Mouse (Mus musculus) ovary, postnatal 10 days (tissue): Measurements from ENCODE around the gene Wtap.
"Not testable (repeated sequence)": the region's sequence is repeated elsewhere in the genome, so short reads cannot be mapped to it uniquely, and the experiment has no call there.

ENCODE experiments used
- DNase-seq: peaks from one replicate; pipeline ENCODE4 v3.0.0; 2022; ENCODE audit warnings: low spot score

The Wtap gene

DNA sequence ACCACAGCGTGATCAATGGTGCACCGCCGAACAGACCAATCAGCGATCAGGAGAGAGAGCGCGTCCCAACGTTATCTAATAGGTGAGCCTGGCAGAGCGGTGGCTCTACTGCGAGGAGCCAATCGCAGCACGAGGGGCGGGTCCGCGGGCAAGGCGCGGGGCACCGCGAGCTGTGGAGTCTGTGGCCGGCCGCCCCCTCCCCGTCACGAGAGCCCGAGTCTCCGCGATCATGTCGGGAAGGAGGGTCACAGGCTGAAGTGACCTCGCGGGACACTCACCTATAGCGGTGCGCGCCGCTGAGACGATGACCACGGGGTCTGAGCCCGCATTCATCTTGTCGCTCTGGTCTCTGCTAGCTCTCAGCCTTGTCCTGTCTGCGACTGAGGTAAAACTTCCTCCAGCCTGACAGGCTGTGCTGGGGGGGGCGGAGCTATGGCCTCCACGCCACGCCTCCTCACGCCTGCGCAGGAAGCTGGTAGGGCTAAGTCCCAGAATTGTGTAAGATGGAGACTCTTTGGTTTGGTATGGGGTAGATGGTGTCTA, 33.6 kb downstream of the Wtap start, which contains the start of gene Acat2:
TSS of gene Acat2 (minus strand) at position 417 of the 543 bp plus-strand sequence.
- peak; percentile 88 for DNase-seq

DNA sequence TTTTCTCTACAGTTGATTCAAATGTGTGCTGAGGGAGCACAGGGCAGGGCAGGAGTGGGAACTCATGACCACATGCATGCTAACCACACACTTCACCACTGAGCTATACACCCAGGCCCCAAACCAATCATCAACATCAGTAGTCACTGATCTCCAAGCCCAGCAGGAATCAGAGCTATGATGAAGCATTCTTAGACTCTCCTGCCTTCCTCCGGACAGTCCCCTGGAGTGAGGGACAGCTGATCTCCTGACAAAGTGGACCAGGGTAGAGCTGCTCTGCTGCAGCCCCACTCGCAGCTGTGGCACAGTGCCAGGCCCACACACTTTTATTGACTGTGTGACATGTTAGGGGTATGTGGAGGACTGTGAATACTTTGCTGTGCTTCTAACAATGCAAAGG, 34.6 kb downstream of the Wtap start:
- not testable (repeated sequence) for DNase-seq

GRCm38 (mm10) chr17:12956664-12957063, 37.3 kb downstream of the Wtap start:
- no peak for DNase-seq

DNA sequence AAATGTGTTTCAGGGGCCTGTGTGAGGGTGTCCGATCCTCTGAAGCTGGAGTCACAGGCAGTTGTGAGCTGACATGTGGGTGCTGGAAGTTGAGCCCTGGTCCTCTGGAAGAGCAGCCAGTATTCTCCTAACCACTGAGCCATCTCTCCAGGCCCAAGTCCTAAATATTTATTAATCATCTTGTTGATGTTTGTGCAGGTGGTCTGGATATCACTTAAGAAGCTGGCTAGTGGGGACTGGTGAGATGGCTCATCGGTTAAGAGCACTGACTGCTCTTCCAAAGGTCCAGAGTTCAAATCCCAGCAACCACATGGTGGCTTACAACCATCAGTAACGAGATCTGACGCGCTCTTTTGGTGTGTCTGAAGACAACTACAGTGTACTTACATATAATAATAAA, 44.3 kb downstream of the Wtap start:
- DNase-seq, result no peak

- no peak for DNase-seq
These were observed 51.4 kb downstream of the Wtap start for GRCm38 (mm10) chr17:12942459-12943162.

DNA sequence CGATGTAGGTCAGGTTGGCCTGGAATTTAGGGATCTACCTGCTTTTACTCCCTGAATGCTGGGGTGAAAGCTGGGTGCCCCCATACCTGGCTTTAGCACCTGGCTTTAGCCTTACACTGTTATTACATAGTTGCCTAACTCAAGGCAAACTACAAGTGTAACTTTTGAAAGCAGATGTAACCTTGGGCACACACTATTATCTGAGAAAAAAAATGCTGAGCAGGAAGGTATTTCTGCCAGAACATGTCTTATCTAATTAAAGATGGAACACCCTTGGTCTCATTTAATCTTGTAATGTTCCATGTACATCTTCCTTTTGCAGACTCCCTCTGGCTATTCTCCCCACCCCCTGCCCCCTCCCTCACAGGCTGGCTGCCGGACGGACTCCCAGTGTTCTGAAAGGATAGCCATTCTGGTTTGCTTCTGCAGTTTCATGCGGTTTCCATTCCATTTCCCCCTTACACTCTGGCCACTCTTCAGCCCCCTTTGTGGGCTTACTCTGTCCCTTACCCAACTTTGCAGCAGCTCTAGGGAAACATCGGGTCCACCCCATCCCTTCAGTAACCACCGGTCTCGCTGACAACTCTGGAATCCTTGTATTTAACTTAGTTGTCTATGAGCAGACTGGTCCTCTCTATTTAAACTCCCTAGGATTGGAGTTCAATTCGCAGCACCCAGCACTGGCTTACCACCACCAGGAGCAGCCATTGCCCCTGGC, 52.3 kb downstream of the Wtap start:
- DNase-seq, result no peak

DNA sequence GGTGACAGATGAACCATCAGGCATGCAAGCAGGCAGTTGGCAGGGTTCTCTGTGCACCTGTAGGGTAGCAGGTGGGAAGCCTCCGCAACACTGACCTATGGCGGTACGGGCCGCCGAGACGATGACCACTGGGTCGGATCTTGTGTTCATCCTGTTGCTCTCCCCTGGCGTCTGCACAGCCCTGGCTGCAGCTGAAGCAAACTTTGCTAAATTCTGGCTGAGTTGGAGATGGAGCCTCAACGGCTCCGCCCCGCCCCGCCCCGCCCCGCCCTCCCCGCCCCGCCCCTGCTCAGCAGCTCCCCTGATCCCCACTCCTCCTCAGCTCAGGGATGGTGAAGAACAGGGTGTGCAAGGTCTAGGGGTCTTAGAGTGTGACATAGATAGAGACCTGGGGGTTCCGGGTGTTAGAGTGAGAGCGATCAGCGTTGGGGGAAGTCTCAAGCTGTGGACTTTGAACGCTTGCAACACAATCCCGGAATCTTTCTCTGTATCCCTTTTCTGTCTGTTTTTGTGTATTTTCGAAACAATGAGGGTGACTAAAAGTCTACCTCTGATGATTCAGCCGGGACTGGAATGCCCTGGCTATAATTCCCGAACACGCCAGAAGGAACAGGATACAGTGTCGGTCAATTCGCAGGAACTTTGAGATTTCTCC, 53.7 kb downstream of the Wtap start, which contains the start of gene Acat3:
TSS of gene Acat3 (minus strand) at position 450 of the 655 bp plus-strand sequence.
- DNase-seq, result no peak

DNA sequence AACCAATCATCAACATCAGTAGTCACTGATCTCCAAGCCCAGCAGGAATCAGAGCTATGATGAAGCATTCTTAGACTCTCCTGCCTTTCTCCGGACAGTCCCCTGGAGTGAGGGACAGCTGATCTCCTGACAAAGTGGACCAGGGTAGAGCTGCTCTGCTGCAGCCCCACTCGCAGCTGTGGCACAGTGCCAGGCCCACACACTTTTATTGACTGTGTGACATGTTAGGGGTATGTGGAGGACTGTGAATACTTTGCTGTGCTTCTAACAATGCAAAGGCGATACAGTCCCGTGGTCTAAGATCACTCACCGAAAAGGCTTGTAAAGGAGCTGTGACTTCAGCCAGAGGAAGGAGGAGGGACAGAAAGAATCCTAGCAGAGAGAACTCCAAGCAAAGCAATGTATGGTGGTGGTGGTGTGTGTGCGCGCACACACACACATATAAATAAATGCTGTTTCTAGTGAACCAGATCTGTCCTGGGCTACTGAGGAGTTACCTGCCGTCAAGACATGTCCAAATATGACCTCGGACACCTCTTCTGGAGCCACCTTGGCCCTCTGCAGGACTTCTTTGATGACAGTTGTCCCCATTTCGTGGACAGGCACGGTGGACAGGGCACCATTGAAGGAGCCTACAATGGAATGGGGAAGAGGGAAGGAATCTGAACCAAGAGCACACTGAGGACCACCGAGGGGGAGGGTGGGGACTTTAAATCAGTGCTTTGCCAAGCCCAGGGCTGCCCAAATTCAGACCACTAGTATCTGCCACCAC, 54.4 kb downstream of the Wtap start:
- DNase-seq, result not testable (repeated sequence)

DNA sequence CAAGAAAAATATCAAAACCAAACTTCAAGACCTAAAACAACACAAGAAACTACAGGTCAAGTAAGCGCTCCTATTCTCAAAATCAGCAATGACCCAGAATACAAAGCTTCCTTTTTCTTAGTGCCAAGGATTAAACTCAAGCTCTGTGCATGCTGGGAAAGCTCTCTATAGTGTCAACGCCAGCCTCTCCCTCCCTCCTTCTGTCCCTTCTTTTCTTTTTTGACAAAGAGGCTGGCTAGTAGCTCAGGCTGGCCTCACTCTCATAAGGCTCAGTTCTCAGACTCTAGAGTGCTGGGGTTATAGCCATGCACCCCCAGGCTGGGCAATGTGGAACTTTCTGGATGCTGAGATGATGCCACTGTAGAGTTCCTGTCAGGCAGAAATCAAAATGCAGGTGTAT, 55.9 kb downstream of the Wtap start:
- no peak for DNase-seq

DNA sequence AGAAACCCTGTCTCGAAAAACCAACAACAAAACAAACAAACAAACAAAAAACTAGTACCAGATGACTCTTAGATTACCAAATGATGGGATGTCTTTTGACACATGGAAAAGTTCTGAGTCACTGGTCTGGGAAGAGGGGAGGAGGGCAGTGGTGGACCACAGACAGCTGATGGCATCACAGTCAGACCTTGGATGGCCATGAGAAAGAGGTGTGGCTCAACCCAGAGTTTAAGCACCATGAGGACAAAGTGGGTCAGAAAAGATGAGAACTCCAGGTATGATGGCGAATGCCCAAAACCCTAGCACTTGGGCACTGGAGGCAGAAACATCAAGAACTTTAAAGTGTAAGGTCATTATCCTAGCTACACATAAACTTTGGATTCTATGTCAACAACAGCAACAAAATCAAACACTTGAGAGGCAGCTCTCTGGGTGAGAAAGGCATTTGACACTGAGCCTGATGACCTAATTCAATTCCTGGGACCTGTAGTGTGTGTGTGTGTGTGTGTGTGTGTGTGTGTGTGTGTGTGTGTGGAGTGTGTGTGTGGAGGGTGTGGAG, 56.5 kb downstream of the Wtap start:
- DNase-seq, result no peak

DNA sequence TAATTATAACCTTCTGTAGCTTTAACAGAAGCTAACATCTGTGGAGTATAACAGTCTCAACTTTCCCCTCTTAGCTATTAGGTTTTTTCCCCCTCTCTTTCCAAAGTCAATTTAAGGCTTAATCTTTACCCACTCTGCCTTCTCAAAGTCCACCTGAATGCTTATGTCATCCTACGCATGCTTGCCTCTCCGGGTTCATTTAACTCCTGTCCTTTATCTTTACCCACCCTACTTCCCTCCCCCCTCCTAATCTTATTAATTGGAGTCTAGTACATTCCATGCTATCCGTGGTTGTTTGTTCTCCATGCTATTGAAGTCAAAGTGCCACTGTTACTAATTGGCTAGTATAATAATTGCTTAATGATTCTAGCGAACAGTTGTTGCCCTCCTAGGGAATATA, 58.2 kb downstream of the Wtap start:
- no peak for DNase-seq

- not testable (repeated sequence) for DNase-seq
These were observed 62.4 kb downstream of the Wtap start for GRCm38 (mm10) chr17:12931576-12931975.

DNA sequence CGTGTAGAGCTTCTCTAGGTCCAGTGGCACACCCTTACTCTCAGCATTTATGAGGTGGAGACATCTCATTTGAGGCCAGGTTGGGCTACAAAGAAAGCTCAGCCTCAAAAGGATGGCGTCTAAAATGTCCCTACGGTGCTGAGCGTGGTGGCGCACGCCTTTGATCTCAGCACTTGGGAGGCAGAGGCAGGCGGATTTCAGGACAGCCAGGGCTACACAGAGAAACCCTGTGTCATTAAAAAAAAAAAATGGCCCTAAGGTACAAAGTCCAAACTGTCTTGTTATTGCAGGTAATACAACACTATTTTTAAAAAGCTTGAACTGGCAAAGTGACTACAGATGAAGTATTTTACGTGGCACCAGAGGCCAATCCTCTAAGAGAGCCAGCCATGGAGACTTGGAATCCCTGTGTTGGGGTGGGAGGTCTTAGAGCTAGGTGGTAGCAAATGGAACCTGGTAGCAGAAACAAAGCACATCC, 68.2 kb downstream of the Wtap start:
- no peak for DNase-seq

DNA sequence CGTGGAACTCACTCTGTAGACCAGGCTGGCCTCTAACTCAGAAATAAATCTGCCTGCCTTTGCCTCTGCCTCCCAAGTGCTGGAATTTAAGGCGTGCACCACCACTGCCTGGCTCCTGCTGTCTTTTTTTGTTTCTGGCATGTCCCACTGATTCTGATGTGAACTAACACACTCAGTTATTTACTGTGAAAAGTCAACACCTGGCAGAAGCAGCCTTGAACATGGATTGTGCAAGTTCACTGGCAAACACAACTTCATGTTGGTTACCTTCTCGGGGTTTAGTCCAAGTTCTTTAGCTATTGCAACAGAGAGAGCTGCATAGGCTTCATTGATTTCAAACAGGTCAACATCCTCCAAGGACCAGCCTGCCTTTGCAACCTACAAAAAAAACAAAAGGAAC, 69.0 kb downstream of the Wtap start:
- no peak for DNase-seq

DNA sequence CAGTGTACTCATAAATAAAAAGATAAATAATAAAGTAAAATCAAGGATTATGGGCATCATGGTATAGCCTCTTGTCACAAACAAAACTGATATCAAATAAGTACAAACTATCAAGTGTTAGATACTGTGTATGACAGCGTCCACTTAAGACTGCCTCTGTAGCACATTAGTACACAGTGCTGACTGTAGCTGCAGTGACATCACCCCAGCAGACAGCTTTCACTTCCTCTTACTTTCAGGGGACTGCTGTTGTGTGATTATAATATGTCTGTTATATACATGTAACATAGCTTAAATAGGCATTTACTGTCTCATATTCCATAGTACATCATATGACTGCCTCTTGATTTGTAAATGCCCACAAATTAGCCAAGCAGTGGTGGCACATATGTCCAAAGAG, 72.9 kb downstream of the Wtap start:
- no peak for DNase-seq
